Mouse (Mus musculus): ENCODE data around the gene Lnp1.
"Not testable (repeated sequence)": the region's sequence is repeated elsewhere in the genome, so short reads cannot be mapped to it uniquely, and the experiment has no call there.

The Lnp1 gene

DNA sequence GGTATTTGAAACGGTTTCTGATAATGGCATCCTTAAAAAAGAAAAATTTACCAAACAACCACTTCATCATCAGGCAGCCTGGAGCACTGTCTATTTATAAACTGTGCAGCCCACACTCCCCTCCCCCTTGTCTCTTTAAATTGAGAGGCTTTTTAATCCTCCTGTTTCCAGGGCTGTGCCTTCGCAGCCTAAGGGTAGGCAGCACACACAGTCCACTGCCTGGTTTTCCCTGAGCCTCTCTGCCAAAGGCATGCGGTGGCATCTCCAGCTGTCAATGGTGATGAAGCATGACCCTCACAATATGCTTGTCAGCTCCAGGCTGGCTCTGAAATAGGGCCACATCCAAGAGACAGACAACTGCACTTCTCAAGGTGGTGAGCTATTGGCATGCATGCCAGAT, at the start of gene Lnp1:
Lnp1 (minus strand) TSS at position 39 of the 400 bp plus-strand sequence.
- DNase-seq (ENCODE audit: low spot score in 2 of 2): no peak

DNA sequence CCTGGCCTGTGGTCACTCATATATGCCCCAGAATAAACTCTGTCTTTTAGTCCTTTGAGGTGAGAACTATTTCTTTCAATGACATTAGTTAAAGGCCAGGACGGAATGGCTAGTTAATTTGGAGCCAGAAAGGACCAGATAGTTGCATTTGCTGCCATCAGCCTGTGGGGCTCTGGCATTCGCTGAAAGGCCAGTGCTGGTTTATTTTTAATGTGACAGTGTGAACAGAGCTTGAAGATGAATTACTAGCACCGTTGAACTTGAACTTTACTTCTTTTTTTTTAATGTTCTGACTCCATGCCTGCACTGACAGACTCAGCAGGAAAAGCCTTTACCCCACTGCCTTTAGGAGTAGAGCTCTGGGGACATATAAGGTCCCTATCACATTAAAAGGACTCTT, 46.8 kb upstream of the Lnp1 start:
- no peak for DNase-seq (ENCODE audit: low spot score in 2 of 2)

DNA sequence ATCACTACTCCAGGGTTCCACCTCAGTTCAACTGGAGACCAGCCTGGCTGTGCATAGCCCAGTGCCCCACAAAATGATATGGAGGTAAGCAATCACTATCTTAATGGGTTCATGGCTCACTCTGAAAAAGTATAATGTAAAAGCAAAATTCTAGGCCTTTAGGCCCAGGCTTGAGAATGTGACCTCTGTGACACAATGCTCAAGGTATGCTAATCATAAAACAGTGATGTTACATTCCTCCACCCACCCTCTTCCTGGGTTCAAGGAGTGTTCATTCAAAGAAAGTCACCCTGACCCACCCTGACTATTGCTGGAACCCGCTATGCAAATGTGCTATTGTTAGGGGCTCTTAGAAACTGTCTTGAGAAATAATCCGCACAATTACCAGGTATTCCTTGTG, 30.4 kb upstream of the Lnp1 start:
- DNase-seq (ENCODE audit: low spot score in 2 of 2): not testable (repeated sequence)

DNA sequence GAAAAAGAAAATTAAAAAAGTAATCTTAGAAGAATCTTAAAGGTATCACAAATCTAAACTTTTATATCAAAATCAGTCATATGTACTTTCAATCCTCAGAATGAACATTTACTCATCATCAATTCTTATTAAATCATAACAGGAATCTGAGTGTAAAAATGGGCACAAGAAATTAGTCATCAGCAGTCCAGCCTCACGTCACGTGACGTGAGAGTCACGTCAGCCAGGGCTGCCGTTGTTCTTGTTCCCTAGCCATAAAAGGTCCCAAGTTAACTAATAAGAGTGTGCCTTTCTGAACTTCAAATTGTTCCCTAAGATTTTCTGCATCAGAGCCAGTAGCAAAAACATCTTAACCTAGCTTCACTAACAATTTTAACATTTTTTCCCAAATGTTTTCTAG, 21.2 kb upstream of the Lnp1 start:
- no peak for DNase-seq (ENCODE audit: low spot score in 2 of 2)

DNA sequence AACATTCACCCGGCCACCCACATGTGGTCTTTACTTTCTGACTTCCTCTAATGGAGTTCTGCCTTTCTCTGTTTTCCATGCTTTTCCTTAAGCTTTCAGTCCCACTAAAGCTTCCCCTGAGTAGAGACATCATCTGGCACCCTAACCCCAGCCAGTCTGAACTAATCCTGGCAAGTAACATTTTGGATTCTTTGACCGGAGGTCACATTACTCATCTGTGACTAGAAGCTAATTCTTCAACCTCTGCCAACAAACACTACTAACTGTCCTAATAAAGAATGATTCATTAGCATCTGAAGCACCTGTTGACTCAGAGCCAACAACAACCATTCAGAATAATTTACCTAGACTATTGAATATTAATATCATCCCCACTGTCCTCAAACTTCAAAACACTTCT, 14.5 kb upstream of the Lnp1 start:
- DNase-seq (ENCODE audit: low spot score in 2 of 2): no peak

DNA sequence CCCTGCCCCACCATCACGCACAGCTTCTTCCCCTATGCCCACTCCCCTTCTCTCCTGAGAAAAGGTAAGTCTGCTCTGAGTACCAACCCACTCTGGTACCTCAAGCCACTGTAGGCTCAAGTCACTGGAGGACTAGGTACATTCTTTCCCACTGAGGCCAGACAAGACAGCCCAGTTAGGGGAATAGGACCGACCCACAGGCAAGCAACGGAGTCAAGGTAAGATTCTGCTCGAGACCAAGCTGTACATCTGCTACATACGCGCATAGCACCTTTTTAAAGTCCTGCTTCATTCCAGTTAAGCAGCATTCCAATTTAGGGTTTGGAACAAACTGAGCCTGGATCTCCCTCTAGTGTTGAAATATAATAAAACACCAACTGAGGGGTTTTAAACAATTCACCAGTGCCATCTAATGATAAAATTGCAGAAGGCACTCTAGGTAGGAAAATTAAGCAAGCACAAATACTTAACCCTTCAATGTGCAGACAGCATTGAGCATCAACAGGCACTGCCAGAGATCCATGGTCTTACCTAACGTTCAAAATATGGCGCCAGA, 7.7 kb downstream of the Lnp1 start:
- peak in 1 of 2 experiments; percentile 10 for DNase-seq (ENCODE audit: low spot score in 2 of 2)

DNA sequence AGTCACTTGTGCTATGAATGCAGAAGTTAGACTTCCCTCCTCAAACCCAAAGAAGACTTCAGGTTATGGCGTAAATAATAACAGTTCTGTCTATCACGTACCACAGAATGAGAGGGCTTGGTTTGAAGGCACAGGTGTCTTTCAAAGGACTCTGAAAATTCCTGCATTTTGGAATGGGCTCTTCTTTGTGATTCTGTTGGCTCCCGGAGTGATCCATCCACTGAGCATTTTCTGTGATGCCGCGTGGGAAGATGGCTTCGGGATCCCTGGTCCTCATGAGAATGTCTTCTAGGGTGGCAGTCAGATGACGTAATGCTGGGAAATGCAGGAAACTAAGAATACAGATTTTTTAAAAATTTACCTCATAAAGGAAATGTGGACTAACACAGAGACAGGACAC, 10.6 kb downstream of the Lnp1 start:
- no peak for DNase-seq (ENCODE audit: low spot score in 2 of 2)

DNA sequence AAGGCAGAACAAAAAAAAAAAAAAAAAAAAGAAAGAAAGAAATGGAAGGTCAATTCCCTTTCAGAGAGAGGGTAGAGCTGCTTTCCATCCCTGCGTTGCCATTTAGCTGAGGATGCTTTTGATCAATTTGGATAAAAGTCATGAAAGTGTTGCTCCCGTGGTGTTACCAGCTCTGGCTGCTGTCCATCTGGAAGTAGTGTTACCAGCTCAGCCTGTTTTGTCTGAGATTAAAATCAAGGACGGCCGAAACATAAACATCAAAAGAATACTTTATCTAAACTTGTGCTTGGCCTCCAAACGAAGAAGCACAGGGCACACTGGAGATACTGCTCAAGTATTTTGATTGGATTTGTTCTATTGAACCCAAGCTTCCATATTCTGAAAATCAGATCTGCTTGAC, 18.9 kb downstream of the Lnp1 start:
- DNase-seq (ENCODE audit: low spot score in 2 of 2): no peak

DNA sequence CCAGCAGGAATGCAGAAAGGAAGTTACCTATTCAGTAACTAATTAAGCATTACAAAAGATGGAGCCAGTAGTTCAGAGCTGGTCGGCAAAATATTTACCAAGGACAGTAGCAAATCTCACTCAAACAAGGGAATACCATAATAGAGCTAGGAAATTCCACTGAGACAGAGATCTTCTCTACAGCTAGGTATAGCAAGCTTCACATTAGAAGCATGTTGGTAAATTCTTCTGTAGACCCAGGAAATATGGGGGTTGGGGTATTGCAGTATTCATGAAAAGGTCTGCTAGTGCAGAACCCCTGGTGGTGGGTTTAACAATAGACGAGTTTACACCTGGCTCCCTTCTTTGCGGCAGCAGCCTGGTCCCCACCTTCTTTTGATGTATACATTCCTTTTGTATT, 25.7 kb downstream of the Lnp1 start:
- not testable (repeated sequence) for DNase-seq (ENCODE audit: low spot score in 2 of 2)

DNA sequence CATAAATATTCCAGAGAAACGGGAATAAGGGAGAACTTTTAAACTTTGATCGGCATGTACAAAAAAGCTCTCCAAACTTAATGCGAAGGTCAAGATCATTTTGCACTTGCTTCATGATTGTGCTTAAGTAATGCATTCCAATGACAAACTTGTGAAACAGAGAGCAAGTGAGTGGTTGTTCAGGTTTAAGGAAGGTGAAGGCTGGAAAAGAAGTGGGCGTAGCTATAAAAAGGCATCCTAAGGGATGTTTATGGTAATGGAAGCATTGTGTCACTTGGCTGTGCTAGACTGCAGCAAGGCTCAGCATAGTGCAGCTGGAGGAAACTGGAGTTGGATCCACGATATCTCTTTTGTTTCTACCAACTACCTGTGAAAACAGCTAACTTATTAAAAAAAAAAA, 36.3 kb downstream of the Lnp1 start:
- DNase-seq (ENCODE audit: low spot score in 2 of 2): no peak

DNA sequence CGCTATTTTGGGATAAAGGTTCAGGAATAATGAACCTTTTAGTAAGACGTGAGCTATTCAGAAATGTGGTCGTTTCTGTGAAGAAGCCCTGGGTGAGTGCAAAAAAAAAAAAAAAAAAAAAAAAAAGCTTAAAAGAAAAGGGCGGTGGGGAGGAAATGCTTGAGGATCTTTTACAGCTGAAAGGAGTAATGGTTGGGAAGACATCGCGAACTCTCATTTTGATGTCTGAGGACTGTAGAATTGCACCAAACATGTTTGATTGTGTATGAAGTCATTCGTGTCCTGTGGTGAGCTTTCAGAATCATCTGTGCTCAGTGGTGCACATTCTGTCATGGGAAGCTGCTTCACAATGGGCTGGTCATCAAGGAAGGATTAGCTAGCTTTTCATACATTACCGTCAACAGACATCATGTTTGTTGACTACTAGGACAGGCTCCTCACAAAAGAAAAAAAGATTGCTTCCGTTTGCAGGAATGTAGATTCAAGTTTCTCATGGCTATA, 41.2 kb downstream of the Lnp1 start:
- DNase-seq (ENCODE audit: low spot score in 2 of 2): no peak

DNA sequence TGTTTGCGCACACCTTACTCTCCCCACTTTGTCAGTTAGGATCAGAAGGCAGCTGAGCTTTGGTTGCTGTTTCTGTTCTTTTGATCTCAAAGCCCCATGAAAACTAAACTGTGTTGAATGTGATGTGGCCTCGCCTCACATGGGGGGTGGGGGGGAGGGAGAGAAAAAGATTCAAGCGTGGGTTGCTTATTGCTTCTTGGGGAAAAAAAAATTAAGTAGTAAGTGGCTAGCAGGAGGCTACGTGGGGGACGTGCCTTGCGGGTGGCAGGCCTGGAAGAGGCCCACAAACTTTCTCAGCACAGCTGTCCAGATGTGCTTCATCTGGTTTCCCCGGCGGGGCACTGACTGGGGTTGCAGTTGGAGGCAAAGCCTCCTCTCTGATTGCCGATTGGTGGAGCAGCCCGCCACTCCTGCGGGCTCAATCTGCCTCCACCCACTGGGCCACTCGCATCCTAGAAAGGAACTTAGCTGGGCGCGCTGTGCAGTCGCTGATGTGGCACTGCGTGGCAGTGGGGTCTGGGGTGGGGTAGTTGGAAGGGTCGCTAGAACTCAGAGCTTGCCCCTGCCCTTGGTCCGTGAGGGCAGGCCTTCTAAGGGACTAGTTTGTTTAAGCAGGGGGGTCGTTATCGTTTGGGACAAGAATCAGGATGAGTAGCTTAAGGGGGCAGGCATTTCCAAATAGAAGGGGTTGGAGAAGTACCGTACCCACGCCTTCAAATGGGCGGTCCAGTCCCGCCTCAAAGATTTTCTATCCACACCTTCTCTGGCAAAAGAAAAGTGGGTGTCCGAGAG, 41.8 kb downstream of the Lnp1 start, which contains the start of gene Tmem45a:
Tmem45a (minus strand) TSS at position 343 of the 792 bp plus-strand sequence.
- peak; percentile 58 to 70 for DNase-seq (ENCODE audit: low spot score in 2 of 2)

DNA sequence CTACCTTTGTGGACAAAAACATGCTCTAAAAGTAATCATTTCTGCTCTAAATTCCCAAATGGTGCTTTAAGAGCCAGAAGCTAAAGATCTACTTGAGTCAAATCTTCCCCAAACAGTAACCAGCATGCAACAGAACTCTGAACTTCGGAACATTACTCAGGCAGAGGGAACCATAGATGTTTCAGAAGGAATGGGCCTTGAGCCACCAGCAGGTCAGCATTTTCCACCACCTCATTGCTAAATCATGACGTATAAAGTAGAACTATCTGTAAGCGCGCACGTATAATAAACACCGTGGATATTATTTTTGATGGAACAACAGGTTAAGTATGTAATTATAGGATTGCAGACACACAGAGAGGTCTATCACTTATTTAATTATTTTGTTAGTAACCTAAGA, 43.0 kb downstream of the Lnp1 start:
- DNase-seq (ENCODE audit: low spot score in 2 of 2): no peak

DNA sequence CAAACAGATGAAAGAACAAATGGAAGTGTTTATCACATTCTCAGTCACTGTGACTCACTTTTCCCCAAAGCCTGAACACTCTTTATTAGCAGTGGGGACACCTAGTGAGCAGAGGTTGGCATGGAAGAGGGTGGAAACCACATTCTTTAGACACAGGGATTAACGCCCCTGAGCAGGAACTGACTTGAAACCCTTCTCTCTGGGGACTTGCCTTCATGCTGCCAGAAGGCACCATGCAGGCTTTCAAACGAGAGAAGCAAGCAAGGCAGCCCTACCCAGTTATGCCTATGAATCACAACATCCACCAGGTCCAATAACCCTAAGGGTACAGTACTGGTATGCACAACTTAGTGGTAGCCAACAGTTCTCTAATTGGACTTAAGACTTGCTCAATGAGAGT, 54.5 kb downstream of the Lnp1 start:
- DNase-seq (ENCODE audit: low spot score in 2 of 2): no peak

DNA sequence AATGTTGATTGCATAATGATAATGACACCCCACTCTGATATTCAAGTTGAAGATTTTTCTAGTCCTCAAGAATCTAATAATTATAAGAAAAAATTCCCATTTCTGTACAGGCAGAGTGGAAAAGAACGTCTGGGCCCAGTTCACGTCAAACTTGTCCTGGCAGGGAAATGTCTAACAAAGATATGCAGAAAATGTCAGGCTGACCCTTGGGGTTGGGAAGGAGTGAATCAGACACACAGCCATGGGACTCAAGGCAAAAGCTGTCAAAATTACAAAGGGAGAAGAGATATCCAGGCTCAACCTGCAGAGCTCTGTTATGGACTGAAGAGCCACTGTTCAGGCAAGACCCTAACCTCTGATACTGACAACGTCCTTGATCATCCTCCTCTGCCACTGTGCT, 57.4 kb downstream of the Lnp1 start:
- DNase-seq (ENCODE audit: low spot score in 2 of 2): no peak

DNA sequence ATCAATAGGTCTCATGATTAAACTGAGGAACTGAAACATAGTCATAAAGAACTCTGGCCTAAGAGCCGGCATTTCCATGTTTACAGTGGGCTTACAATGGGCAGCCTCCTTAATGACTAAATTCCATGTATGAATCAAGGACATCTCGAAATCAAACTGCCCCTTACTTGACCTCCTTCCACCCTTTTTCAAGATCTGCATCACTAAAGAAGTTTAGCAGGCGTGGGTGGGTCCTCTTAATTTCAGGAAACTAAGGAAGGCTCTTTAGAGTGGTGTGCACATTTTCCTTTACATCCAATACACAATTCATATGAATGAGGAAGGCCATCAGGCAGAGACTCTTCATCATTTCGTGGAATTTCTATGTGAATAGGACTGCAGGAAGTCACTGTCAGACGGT, 59.5 kb downstream of the Lnp1 start:
- no peak for DNase-seq (ENCODE audit: low spot score in 2 of 2)

DNA sequence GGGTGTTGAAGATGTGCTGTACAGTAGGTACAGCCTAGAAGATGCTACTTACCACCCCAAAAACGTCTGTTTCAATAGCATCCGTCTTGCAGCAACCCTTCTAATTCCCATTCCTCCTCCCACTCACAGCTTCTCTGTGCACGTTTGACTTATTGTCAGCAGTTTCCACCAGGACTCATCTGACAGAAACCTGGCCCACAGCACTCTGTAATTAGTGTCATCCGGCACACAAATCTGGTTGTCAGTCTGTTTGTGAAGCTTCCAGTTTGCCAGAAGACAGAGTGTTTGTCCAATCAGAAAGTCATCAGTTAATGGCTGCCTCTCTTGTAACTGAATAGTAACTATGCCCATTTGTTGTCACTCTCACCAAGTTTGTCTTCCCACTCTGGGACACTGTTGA, 60.3 kb downstream of the Lnp1 start:
- DNase-seq (ENCODE audit: low spot score in 2 of 2): no peak

All from frontal cortex, postnatal 14 days (tissue).